Mouse (Mus musculus): ENCODE data around the gene Gm16427.
"Not testable (repeated sequence)": the region's sequence is repeated elsewhere in the genome, so short reads cannot be mapped to it uniquely, and the experiment has no call there.

Gene Gm16427

GRCm38 (mm10) chr5:93540100-93540499 is at the start of gene Gm16427:
TSS of gene Gm16427 (minus strand) at chr5:93540200.
- not testable (repeated sequence) for DNase-seq
